Mouse (Mus musculus): ENCODE measurements around the gene Smg5.

Gene Smg5

DNA sequence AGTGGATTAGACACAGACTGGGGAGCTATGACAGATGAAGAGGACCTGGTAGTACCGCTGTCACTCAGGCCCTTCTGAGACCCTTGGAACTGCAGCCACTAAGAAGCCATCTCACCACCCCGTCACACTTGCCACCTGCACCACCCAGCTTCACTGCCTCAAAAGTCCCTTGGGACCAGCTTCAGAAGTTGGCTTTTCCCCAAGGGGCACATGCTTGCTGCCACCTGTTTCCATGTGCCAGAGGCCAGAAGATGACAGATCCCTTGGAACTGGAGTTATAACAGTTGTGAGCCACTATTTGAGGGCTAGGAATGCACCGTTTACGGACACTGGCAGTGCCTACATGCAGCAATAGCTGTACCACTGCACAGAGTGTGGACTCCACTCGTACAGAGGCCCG, 59.2 kb downstream of the Smg5 start:
- DNase-seq (ENCODE audit: low spot score), result no peak

GRCm38 (mm10) chr3:88395742-88396141, 59.7 kb downstream of the Smg5 start:
- no peak for DNase-seq (ENCODE audit: low spot score)

DNA sequence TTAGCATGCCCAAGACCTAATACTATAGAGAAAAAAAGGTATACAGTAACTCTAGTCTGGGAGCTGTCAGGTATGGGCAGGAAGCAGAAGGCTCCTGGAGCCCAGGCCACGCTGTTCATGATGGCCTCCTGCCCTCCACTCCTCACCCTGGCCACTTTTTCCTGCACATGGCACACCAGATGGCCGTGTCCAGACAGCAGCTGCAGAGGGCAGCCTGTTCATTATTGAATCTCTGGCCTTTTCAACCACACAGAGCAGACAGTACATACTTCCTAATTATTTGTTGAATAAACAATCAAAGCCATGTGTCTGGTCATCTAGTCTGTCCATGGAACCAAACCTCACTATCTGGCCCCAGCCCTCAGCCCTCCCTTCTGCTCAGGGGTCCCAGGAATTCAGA, 62.6 kb downstream of the Smg5 start:
- peak; percentile 35 for DNase-seq (ENCODE audit: low spot score)

DNA sequence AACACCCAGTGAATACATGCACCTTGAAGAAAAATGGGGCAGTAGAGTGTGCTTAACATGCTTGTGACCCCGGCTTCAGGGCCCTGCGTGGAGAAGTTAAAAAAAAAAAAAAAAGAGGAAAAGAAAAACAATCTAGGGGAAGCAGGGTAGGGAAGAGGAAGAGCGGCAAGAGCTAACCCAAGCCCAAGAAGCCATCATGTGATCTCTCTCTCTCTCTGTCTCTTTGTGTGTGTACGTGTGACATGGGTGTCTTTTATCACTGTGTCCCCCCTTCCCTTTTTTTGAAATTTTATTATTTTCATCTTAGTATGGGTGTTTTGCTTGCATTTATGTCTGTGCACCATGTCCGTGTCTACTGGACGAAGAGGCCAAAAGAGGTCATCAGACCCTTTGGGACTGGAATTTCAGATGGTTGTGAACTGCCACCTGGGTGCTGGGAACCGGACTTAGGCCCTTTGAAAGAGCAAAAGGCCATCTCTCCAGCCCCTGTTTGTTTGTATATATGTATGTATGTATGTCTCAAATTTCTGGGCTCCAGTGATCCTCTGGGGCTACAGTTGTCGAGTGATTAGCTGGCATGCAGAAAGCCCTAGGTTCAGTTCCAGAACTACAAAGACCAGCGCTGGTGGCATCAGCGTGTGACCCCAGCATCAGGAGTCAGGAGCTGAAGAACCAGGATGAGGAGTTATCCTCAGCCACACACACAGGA, 67.6 kb downstream of the Smg5 start:
- DNase-seq (ENCODE audit: low spot score), result no peak

DNA sequence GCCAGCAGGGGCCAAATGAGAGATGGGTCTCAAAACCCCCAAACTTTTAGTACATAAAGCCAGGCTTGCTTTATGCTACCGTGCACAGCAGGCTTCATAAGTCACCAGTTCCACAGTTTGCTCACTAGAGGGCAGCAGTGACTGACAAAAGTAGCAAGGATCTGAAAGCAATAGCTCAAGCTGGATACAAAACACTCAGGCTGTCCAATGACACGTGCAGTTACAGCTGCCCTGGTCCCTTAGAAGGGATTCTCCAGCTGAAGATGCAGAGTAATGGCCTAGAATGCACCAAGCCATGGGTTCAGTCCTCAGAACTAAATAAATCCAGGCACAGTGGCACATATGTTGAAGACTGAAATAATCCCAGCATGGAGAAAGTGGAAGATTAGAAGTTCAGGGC, 71.0 kb downstream of the Smg5 start:
- DNase-seq (ENCODE audit: low spot score), result peak; percentile 93

- DNase-seq (ENCODE audit: low spot score), result no peak
Measured at GRCm38 (mm10) chr3:88407529-88407928, 71.5 kb downstream of the Smg5 start.

DNA sequence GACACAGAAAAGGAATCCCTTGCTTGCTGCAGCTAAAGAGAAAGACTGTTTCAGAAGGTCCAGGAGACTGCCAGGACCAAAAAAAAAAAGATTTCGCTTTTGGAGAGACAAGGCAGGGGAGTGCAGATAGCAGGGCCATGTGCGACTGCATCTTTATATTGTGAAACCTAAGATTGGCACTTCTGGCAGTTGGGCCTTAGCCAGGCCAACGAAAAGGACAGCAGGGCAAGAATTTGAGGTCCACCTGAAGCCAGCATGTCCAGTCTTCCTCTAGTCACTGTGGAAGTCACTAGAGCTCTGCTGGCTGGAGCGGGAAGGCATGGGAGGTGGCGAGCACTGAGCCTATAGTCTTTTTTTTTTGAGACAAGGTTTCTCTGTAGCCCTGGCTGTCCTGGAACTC, 72.9 kb downstream of the Smg5 start:
- DNase-seq (ENCODE audit: low spot score), result no peak

- peak; percentile 89 for DNase-seq (ENCODE audit: low spot score)
Measured at GRCm38 (mm10) chr3:88409741-88410644, 73.9 kb downstream of the Smg5 start, which contains the start of gene Pmf1. Gene Pmf1 (minus strand): TSS chr3:88410331.

GRCm38 (mm10) chr3:88410645-88411031, 74.6 kb downstream of the Smg5 start:
- no peak for DNase-seq (ENCODE audit: low spot score)

DNA sequence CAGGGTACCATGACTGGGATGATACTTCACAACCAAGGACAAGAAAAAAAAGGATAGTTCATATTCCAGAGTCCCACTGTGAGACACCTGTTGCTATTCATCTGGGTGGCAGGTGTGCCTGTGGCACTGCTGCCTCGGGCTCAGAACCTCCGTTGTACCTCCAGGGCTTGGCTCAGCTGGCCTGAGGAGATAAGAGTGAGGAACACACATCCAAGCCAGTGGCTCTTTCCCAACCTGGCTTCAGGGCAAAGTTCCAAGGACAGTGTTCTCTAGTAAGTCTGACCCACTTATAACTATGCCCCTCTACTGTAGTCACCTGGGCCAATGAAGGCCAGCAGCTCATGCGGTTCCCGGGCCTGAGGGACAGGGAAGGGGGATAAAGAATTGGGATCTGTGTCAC, 75.6 kb downstream of the Smg5 start:
- no peak for DNase-seq (ENCODE audit: low spot score)
